Mouse (Mus musculus): ENCODE results near the gene Triobp. TPM values are rescaled to one million over a fixed set of nuclear protein-coding genes. Genes with fewer than 3 reads are reported as not detected.

The Triobp gene
- total and polyA plus RNA-seq, 2 experiments from 2014 or later, result 19.1 to 45.3 TPM

GRCm38 (mm10) chr15:78989152-78990092 lies 41.9 kb downstream of the Triobp start:
- Histone ChIP-seq H3K4me2 (ENCODE audit: low read depth, low read length) (no peak overlapping the region), H3K27me3 (ENCODE audit: control insufficient read depth, insufficient read depth, low read length) (no peaks in the 10 kb centered on the region), H3K36me3 (replicated peaks; ENCODE audit: control insufficient read depth, insufficient read depth, low read length) (peaks cover 50% of the 10 kb centered on the region), H3K27ac (ENCODE audit: low read depth) (no peak overlapping the region), H3K4me1 (ENCODE audit: control insufficient read depth, insufficient read depth) (peaks cover 25% of the 10 kb centered on the region), H3K9me3 (replicated peaks; ENCODE audit: control insufficient read depth, low read length) (no peaks in the 10 kb centered on the region), H3K9ac (replicated peaks; ENCODE audit: low read depth, low read length) (no peak overlapping the region), H3K4me3 (ENCODE audit: low read depth, low read length) (no peak overlapping the region)
- DNase-seq (ENCODE audit: low spot score), result no peak
- 68% methylated on average over 14 of the region's 14 CpGs for WGBS
- TF ChIP-seq EP300 (IDR thresholded peaks at IDR 0.05; ENCODE audit: low read depth) (no peak), CTCF (IDR thresholded peaks at IDR 0.05; ENCODE audit: low read depth) (no peak)
- no peak for ATAC-seq (ENCODE audit: insufficient read depth, low read depth)

- H3K9me3 ChIP-seq (replicated peaks; ENCODE audit: control insufficient read depth, low read length), result no peaks in the 10 kb centered on the region
- ATAC-seq (ENCODE audit: insufficient read depth, low read depth) (no peak), DNase-seq (ENCODE audit: low spot score) (no peak)
- H3K9ac ChIP-seq (replicated peaks; ENCODE audit: low read depth, low read length), result no peak overlapping the region
- no peak overlapping the region for H3K27ac ChIP-seq (ENCODE audit: low read depth)
- H3K27me3 ChIP-seq (ENCODE audit: control insufficient read depth, insufficient read depth, low read length), result no peaks in the 10 kb centered on the region
- H3K4me3 ChIP-seq (ENCODE audit: low read depth, low read length), result no peak overlapping the region
- WGBS, result 89% methylated on average over 9 of the region's 9 CpGs
- no peak for TF ChIP-seq CTCF (IDR thresholded peaks at IDR 0.05; ENCODE audit: low read depth)
- no peak for TF ChIP-seq EP300 (IDR thresholded peaks at IDR 0.05; ENCODE audit: low read depth)
- H3K36me3 ChIP-seq (replicated peaks; ENCODE audit: control insufficient read depth, insufficient read depth, low read length), result peaks cover 56% of the 10 kb centered on the region
- no peak overlapping the region for H3K4me2 ChIP-seq (ENCODE audit: low read depth, low read length)
- peaks cover 25% of the 10 kb centered on the region for H3K4me1 ChIP-seq (ENCODE audit: control insufficient read depth, insufficient read depth)
These were observed 42.6 kb downstream of the Triobp start for GRCm38 (mm10) chr15:78990093-78990463.

DNA sequence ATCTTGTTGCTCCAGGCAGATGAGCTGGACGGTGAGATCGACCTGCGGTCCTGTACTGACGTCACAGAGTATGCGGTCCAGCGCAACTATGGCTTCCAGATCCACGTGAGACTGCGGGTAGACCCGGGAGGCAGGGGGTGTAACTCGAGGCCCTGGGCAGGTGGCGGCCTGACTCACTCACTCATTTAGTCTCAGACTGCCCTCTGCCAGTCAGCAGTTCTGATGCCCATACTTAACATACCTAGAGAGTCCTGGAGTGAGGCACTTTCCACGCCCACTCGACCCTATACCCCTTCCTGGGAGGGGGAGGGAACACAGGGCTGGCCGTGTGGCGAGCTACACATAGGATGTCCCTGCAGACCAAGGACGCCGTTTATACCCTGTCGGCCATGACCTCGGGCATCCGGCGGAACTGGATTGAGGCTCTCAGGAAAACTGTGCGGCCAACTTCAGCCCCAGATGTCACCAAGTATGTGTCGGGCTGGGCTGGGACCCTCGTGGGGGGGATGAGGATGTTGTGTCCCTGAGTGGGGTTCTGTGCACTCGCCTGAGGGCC lies 43.5 kb downstream of the Triobp start:
- Histone ChIP-seq H3K9ac (replicated peaks; ENCODE audit: low read depth, low read length) (no peak overlapping the region), H3K27ac (ENCODE audit: low read depth) (no peak overlapping the region), H3K4me3 (ENCODE audit: low read depth, low read length) (no peak overlapping the region), H3K4me1 (ENCODE audit: control insufficient read depth, insufficient read depth) (peaks cover 25% of the 10 kb centered on the region), H3K27me3 (ENCODE audit: control insufficient read depth, insufficient read depth, low read length) (no peaks in the 10 kb centered on the region), H3K36me3 (replicated peaks; ENCODE audit: control insufficient read depth, insufficient read depth, low read length) (peaks cover 62% of the 10 kb centered on the region), H3K4me2 (ENCODE audit: low read depth, low read length) (no peak overlapping the region), H3K9me3 (replicated peaks; ENCODE audit: control insufficient read depth, low read length) (no peaks in the 10 kb centered on the region)
- ATAC-seq (ENCODE audit: insufficient read depth, low read depth) (no peak), DNase-seq (ENCODE audit: low spot score) (no peak)
- TF ChIP-seq CTCF (IDR thresholded peaks at IDR 0.05; ENCODE audit: low read depth) (no peak), EP300 (IDR thresholded peaks at IDR 0.05; ENCODE audit: low read depth) (no peak)
- WGBS, result 92% methylated on average over 25 of the region's 25 CpGs

DNA sequence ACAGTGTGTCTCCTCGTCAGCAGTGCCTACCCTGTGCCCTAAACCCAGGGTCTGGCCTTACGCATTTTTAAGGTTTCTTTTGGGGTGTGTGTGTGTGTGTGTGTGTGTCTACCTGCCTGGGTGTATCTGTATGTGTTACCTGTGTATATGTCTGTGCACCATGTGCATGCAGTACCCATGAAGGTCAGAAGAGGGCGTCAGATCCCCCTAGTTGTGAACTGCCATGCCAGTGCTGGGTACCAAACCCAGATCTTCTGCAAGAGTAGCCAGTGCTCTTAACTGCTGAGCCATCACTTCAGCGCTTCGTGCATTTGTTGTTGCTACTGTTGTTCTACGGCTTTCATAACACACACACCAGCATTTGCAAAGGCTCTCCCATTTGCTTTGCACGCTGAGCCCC lies 44.7 kb downstream of the Triobp start:
- no peaks in the 10 kb centered on the region for H3K9me3 ChIP-seq (replicated peaks; ENCODE audit: control insufficient read depth, low read length)
- H3K4me1 ChIP-seq (ENCODE audit: control insufficient read depth, insufficient read depth), result peaks cover 25% of the 10 kb centered on the region
- ATAC-seq (ENCODE audit: insufficient read depth, low read depth) (no peak), DNase-seq (ENCODE audit: low spot score) (no peak)
- H3K36me3 ChIP-seq (replicated peaks; ENCODE audit: control insufficient read depth, insufficient read depth, low read length), result peaks cover 70% of the 10 kb centered on the region
- H3K27me3 ChIP-seq (ENCODE audit: control insufficient read depth, insufficient read depth, low read length), result no peaks in the 10 kb centered on the region
- H3K27ac ChIP-seq (ENCODE audit: low read depth), result no peak overlapping the region
- H3K4me2 ChIP-seq (ENCODE audit: low read depth, low read length), result no peak overlapping the region
- TF ChIP-seq EP300 (IDR thresholded peaks at IDR 0.05; ENCODE audit: low read depth) (no peak), CTCF (IDR thresholded peaks at IDR 0.05; ENCODE audit: low read depth) (no peak; the same call in 1 of the 2 replicates)
- no peak overlapping the region for H3K4me3 ChIP-seq (ENCODE audit: low read depth, low read length)
- 95% methylated on average over 7 of the region's 7 CpGs for WGBS
- no peak overlapping the region for H3K9ac ChIP-seq (replicated peaks; ENCODE audit: low read depth, low read length)

- TF ChIP-seq CTCF (IDR thresholded peaks at IDR 0.05; ENCODE audit: low read depth), result no peak
- TF ChIP-seq EP300 (IDR thresholded peaks at IDR 0.05; ENCODE audit: low read depth), result no peak
- H3K4me3 ChIP-seq (ENCODE audit: low read depth, low read length), result no peak overlapping the region
- peaks cover 23% of the 10 kb centered on the region for H3K4me1 ChIP-seq (ENCODE audit: control insufficient read depth, insufficient read depth)
- no peak overlapping the region for H3K27ac ChIP-seq (ENCODE audit: low read depth)
- 95% methylated on average over 24 of the region's 24 CpGs for WGBS
- no peaks in the 10 kb centered on the region for H3K9me3 ChIP-seq (replicated peaks; ENCODE audit: control insufficient read depth, low read length)
- no peaks in the 10 kb centered on the region for H3K27me3 ChIP-seq (ENCODE audit: control insufficient read depth, insufficient read depth, low read length)
- no peak overlapping the region for H3K9ac ChIP-seq (replicated peaks; ENCODE audit: low read depth, low read length)
- DNase-seq (ENCODE audit: low spot score) (no peak), ATAC-seq (ENCODE audit: insufficient read depth, low read depth) (no peak)
- H3K36me3 ChIP-seq (replicated peaks; ENCODE audit: control insufficient read depth, insufficient read depth, low read length), result peaks cover 70% of the 10 kb centered on the region
- H3K4me2 ChIP-seq (ENCODE audit: low read depth, low read length), result no peak overlapping the region
These were observed 45.4 kb downstream of the Triobp start for GRCm38 (mm10) chr15:78992925-78993324.

Data from heart, postnatal 0 days (tissue).